Mouse (Mus musculus): ENCODE measurements at regions not wholly inside any gene's neighbourhood (a gene's known extent, or its start where the extent isn't known, plus 50 kb on each side); places are given as distances from the start of the nearest gene placed in this dataset.

DNA sequence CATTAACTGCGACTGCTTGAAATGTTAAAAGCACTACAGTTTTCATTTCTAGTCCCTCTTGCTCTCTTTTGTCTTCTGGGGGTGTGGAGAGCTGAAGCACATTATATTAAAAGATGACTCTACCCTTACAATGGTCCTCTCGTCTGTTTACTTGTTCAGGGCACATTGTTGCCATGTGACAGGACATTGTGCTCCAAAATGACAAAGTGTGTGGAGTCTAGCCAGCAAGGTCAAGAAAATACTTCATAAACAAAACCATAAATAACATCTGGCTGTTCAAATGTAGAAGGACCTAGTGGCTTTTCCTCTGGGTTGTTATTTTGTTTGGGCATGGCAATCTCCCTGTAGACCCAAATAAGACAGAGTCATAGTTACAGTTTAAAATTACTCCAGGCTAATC, 95.1 kb upstream of the Prep start:
- TF ChIP-seq USF1 (IDR thresholded peaks at IDR 0.05; ENCODE audit: low read depth, low read length) (no peak), EP300 (IDR thresholded peaks at IDR 0.05; ENCODE audit: low read length) (no peak), ZNF384 (IDR thresholded peaks at IDR 0.05; ENCODE audit: low read depth, low read length) (no peak), POLR2A (IDR thresholded peaks at IDR 0.05; ENCODE audit: low read depth, low read length) (no peak), NRF1 (IDR thresholded peaks at IDR 0.05; ENCODE audit: low read depth, low read length) (no peak), CTCF (conservative IDR thresholded peaks at IDR 0.05 in 1 of 2, IDR thresholded peaks at IDR 0.05 in 1 of 2; ENCODE audit: low read depth in 2 of 2, low read length in 2 of 2) (no peak), ZKSCAN1 (IDR thresholded peaks at IDR 0.05; ENCODE audit: borderline replicate concordance, low read depth, low read length) (no peak)

Measured in CH12.LX (cell line).